Mouse (Mus musculus) heart, postnatal 25 days (tissue): ENCODE results near the gene Tom1l2. TPM values are rescaled to one million over a fixed set of nuclear protein-coding genes. Genes with fewer than 3 reads are reported as not detected.

Source experiments
- DNase-seq: peaks from one replicate; pipeline ENCODE4 v3.0.0; 2022; ENCODE audit warnings: low spot score
- intact Hi-C: fragments of 180-260 bp; cut with DNase I; formaldehyde crosslinking; loops from one replicate; pipeline ENCODE4 v1.15.1; 2025
- microRNA-seq: library from miRNA; unstranded; fragments of <30 nt; microRNA quantifications from one replicate; pipeline ENCODE4 v1.2.0, GENCODE M21; 2022
- total RNA-seq, 2 experiments: library from RNA; stranded (reverse); gene quantifications; 2 replicates each; pipeline ENCODE4 v1.2.3; 2021

Gene Tom1l2
- total RNA-seq, 2 experiments from 2014 or later: 98.9 to 110 TPM

GRCm38 (mm10) chr11:60190055-60190641 is 162.6 kb downstream of the Tom1l2 start:
- DNase-seq: no peak
- intact Hi-C loops: no loop called here

- DNase-seq: peak; percentile 54
These were observed 163.1 kb downstream of the Tom1l2 start for GRCm38 (mm10) chr11:60189501-60190040.

GRCm38 (mm10) chr11:60188275-60188853 is 164.3 kb downstream of the Tom1l2 start:
- intact Hi-C loops: no loop called here
- no peak for DNase-seq

More at GRCm38 (mm10) chr11:60189501-60190040, 163.1 kb downstream of the Tom1l2 start:
- intact Hi-C loops: no loop called here

GRCm38 (mm10) chr11:60187070-60187469 is 165.6 kb downstream of the Tom1l2 start:
- DNase-seq: no peak
- intact Hi-C loops: no loop called here

GRCm38 (mm10) chr11:60185396-60186231 is 167.1 kb downstream of the Tom1l2 start:
- intact Hi-C loops: no loop called here
- DNase-seq: no peak

- intact Hi-C loops: no loop called here
- DNase-seq: no peak
These were observed 168.1 kb downstream of the Tom1l2 start for GRCm38 (mm10) chr11:60184346-60185325.

GRCm38 (mm10) chr11:60182741-60183140 is 170.0 kb downstream of the Tom1l2 start:
- intact Hi-C loops: no loop called here
- no peak for DNase-seq

- DNase-seq: no peak
- intact Hi-C loops: no loop called here
These were observed 170.5 kb downstream of the Tom1l2 start for GRCm38 (mm10) chr11:60182116-60182670.

GRCm38 (mm10) chr11:60178506-60178905 is 174.2 kb downstream of the Tom1l2 start:
- no peak for DNase-seq
- intact Hi-C loops: no loop called here

GRCm38 (mm10) chr11:60178005-60178404 is 174.7 kb downstream of the Tom1l2 start:
- intact Hi-C loops: no loop called here
- DNase-seq: no peak

GRCm38 (mm10) chr11:60176975-60177657 is 175.6 kb downstream of the Tom1l2 start:
- DNase-seq: no peak
- intact Hi-C loops: loop anchor here (2.0 kb wide), 1 partner anchor 62 kb away; no protein-coding TSS in a partner anchor

Small RNAs within 50 kb of the gene (microRNA-seq; reads per million reads assigned to microRNA genes)
- gene Gm27711 (not detected), gene Mir6921 (not detected), gene Mir6922 (not detected)

Other genes with a start within 250 kb of the Tom1l2 start
- 10 to 100 TPM; 23.4 to 24.4 TPM for gene Rai1, start 247.9 kb downstream of the Tom1l2 start, total RNA-seq
- gene Srebf1, start 130.3 kb downstream of the Tom1l2 start, total RNA-seq: 10 to 100 TPM; 30.7 to 38.3 TPM
- gene Drc3, start 424 bp upstream of the Tom1l2 start, total RNA-seq: 1 to 10 TPM; 2.1 TPM
- gene Gid4, start 64.2 kb upstream of the Tom1l2 start, total RNA-seq: 10 to 100 TPM; 44.3 to 47.6 TPM
- gene Atpaf2, start 65.6 kb upstream of the Tom1l2 start, total RNA-seq: 10 to 100 TPM; 44.5 to 49.9 TPM
- gene Drg2, start 101.7 kb upstream of the Tom1l2 start, total RNA-seq: 10 to 100 TPM; 29.3 to 30.9 TPM
- gene Myo15, start 116.4 kb upstream of the Tom1l2 start, total RNA-seq: under 1 TPM in 1 of 2 experiments, not detected in 1; 0.06 TPM
- gene Alkbh5, start 183.5 kb upstream of the Tom1l2 start, total RNA-seq: 10 to 100 TPM; 72.8 to 82.5 TPM